Mouse (Mus musculus): ENCODE measurements around the gene Usp36. TPM values are rescaled to one million over a fixed set of nuclear protein-coding genes. Genes with fewer than 3 reads are reported as not detected.
A peak's percentile ranks its signal among the peaks of the same experiment; 100 is the strongest.

The Usp36 gene
- total RNA-seq, 2 experiments from 2014 or later: 23.5 to 29.6 TPM

- intact Hi-C loops (cut with DNase I): no loop called here
- DNase-seq (ENCODE audit: low spot score in 2 of 2): no peak
These were observed 62.4 kb downstream of the Usp36 start for GRCm38 (mm10) chr11:118227650-118228049.

- intact Hi-C loops (cut with DNase I): no loop called here
These were observed 63.2 kb downstream of the Usp36 start for GRCm38 (mm10) chr11:118226850-118227249.

GRCm38 (mm10) chr11:118225862-118226261 is 64.2 kb downstream of the Usp36 start:
- intact Hi-C loops (cut with DNase I): no loop called here

More at GRCm38 (mm10) chr11:118226850-118227249, 63.2 kb downstream of the Usp36 start:
- DNase-seq (ENCODE audit: low spot score in 2 of 2): no peak

GRCm38 (mm10) chr11:118225056-118225836 is 64.8 kb downstream of the Usp36 start:
- no peak for DNase-seq (ENCODE audit: low spot score in 2 of 2)
- intact Hi-C loops (cut with DNase I): no loop called here

More at GRCm38 (mm10) chr11:118225862-118226261, 64.2 kb downstream of the Usp36 start:
- no peak for DNase-seq (ENCODE audit: low spot score in 2 of 2)

- DNase-seq (ENCODE audit: low spot score in 2 of 2): no peak
- intact Hi-C loops (cut with DNase I): loop anchor here (5.0 kb wide), 2 partner anchors 141 to 351 kb away; partner anchors contain the start of gene Tha1
These were observed 66.5 kb downstream of the Usp36 start for GRCm38 (mm10) chr11:118223416-118224067.

GRCm38 (mm10) chr11:118222917-118223316 is 67.1 kb downstream of the Usp36 start:
- intact Hi-C loops (cut with DNase I): loop anchor here (5.0 kb wide), 2 partner anchors 141 to 351 kb away; partner anchors contain the start of gene Tha1
- no peak for DNase-seq (ENCODE audit: low spot score in 2 of 2)

- intact Hi-C loops (cut with DNase I): loop anchor here (5.0 kb wide), 2 partner anchors 140 to 350 kb away; partner anchors contain the start of gene Tha1
- DNase-seq (ENCODE audit: low spot score in 2 of 2): no peak
These were observed 67.6 kb downstream of the Usp36 start for GRCm38 (mm10) chr11:118222351-118222885.

- intact Hi-C loops (cut with DNase I): loop anchor here (1.0 to 5.0 kb wide), 3 partner anchors 116 to 348 kb away; partner anchors contain the start of gene Tha1
- DNase-seq (ENCODE audit: low spot score in 2 of 2): peak; percentile 65 to 70
These were observed 69.3 kb downstream of the Usp36 start for GRCm38 (mm10) chr11:118220561-118221262.

GRCm38 (mm10) chr11:118219066-118219465 is 71.0 kb downstream of the Usp36 start:
- no peak for DNase-seq (ENCODE audit: low spot score in 2 of 2)
- intact Hi-C loops (cut with DNase I): no loop called here

- no peak for DNase-seq (ENCODE audit: low spot score in 2 of 2)
- intact Hi-C loops (cut with DNase I): no loop called here
These were observed 73.6 kb downstream of the Usp36 start for GRCm38 (mm10) chr11:118216468-118216867.

GRCm38 (mm10) chr11:118215928-118216458 is 74.1 kb downstream of the Usp36 start:
- intact Hi-C loops (cut with DNase I): no loop called here
- no peak for DNase-seq (ENCODE audit: low spot score in 2 of 2)

GRCm38 (mm10) chr11:118212636-118213112 is 77.4 kb downstream of the Usp36 start:
- intact Hi-C loops (cut with DNase I): loop anchor here (2.0 kb wide), 1 partner anchor 32 kb away; no protein-coding TSS in a partner anchor
- DNase-seq (ENCODE audit: low spot score in 2 of 2): peak in 1 of 2 experiments; percentile 46

GRCm38 (mm10) chr11:118211749-118212635 is 78.1 kb downstream of the Usp36 start:
- DNase-seq (ENCODE audit: low spot score in 2 of 2): peak; percentile 61 to 80
- intact Hi-C loops (cut with DNase I): loop anchor here (2.0 kb wide), 1 partner anchor 31 kb away; no protein-coding TSS in a partner anchor

GRCm38 (mm10) chr11:118210962-118211361 is 79.1 kb downstream of the Usp36 start:
- intact Hi-C loops (cut with DNase I): no loop called here
- DNase-seq (ENCODE audit: low spot score in 2 of 2): no peak

GRCm38 (mm10) chr11:118210116-118210515 is 79.9 kb downstream of the Usp36 start:
- peak; percentile 65 to 84 for DNase-seq (ENCODE audit: low spot score in 2 of 2)
- intact Hi-C loops (cut with DNase I): no loop called here

All from left cerebral cortex, postnatal 25 days (tissue).